1 mouse cellular context compared by ENCODE assay signal in genomic region chr1:192314044-192314443, GRCm38 (mm10).
A peak's percentile ranks its signal among the peaks of the same experiment; 100 is the strongest.
TF ChIP-seq lines count a peak whose summit lies in the region.

No protein-coding gene starts in this region.

TF ChIP-seq in MEL, 35 proteins besides CTCF, POLR2A, EP300 and RAD21 (continued from another document):
- TF ChIP-seq GABPA (IDR thresholded peaks at IDR 0.05; ENCODE audit: low read depth, low read length) (no peak), USF2 (IDR thresholded peaks at IDR 0.05; ENCODE audit: borderline replicate concordance in 1 of 2, insufficient read depth in 1 of 2, low read depth in 1 of 2, low read length in 2 of 2) (no peak), TCF12 (IDR thresholded peaks at IDR 0.05; ENCODE audit: low read depth, low read length) (no peak), KAT2A (conservative IDR thresholded peaks at IDR 0.05; ENCODE audit: low read depth, low read length) (no peak), HCFC1 (IDR thresholded peaks at IDR 0.05; ENCODE audit: low read depth, low read length) (no peak; the same call in 1 of the 2 replicates), ZKSCAN1 (IDR thresholded peaks at IDR 0.05; ENCODE audit: low read depth, low read length) (no peak), E2F4 (IDR thresholded peaks at IDR 0.05; ENCODE audit: borderline replicate concordance, low read depth, low read length) (no peak), POLR2AphosphoS2 (IDR thresholded peaks at IDR 0.05; ENCODE audit: low read length) (no peak), CHD1 (IDR thresholded peaks at IDR 0.05; ENCODE audit: low read depth, low read length) (no peak), USF1 (IDR thresholded peaks at IDR 0.05; ENCODE audit: low read depth, low read length) (peak; percentile 75), SMC3 (IDR thresholded peaks at IDR 0.05; ENCODE audit: low read depth, low read length) (no peak), MXI1 (IDR thresholded peaks at IDR 0.05; ENCODE audit: low read depth, low read length) (peak; percentile 68), CHD2 (IDR thresholded peaks at IDR 0.05; ENCODE audit: low read length) (peak; percentile 39), JUND (IDR thresholded peaks at IDR 0.05; ENCODE audit: low read depth, low read length) (no peak), UBTF (IDR thresholded peaks at IDR 0.05; ENCODE audit: borderline replicate concordance, insufficient read depth, low read depth, low read length) (no peak), ELF1 (IDR thresholded peaks at IDR 0.05; ENCODE audit: low read depth, low read length) (peak; percentile 53; the same call in 1 of the 2 replicates)
